ENCODE assay signal across 26 mouse cellular contexts in the genomic region with DNA sequence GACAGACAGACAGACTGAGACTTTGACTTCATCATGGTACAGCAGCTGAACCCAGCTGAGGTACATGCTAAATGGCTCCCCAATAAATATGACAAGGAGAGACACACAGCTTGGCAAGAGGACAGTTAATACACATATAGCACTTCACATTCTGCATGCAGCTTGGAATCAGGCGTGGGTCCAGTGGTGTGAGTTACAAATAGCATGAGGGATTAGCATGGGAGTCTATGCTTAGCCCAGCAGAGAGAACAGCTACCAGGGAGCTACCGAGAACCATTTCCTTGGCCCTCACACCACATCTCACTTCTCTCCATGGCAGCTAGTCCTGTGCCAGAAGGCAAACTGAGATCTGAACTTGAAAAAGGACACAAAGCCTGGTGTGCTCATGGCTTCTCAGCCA.
"Had no signal": no experiment of that assay in that cellular context is flagged by ENCODE, and none has a peak within 500 bp of the region (broad histone marks: within the 10 kb centered on the region; RNA-seq: fewer than 3 reads in every experiment).

No protein-coding gene starts in this region.

- H3K4me3 ChIP-seq: gastrocnemius, adult 2 months; heart, embryonic 10.5 days; heart, embryonic 12.5 days; hindbrain, embryonic 10.5 days; hindbrain, embryonic 12.5 days; intestine, embryonic 15.5 days; layer of hippocampus, adult 2 months; left cerebral cortex, adult 2 months; limb, embryonic 10.5 days; limb, embryonic 12.5 days; liver, embryonic 12.5 days had no signal

- H3K4me1 ChIP-seq: heart, embryonic 10.5 days; heart, embryonic 12.5 days; hindbrain, embryonic 10.5 days; hindbrain, embryonic 12.5 days; intestine, embryonic 15.5 days; limb, embryonic 12.5 days; liver, embryonic 12.5 days had no signal

- H3K4me2 ChIP-seq: heart, embryonic 12.5 days; hindbrain, embryonic 12.5 days; hindbrain, embryonic 14.5 days; intestine, embryonic 15.5 days; limb, embryonic 12.5 days; liver, embryonic 12.5 days had no signal

- ATAC-seq: hindbrain, embryonic 16.5 days; inflammation-experienced regulatory T-cells, adult 6 months; intestine, embryonic 15.5 days; intestine, postnatal 0 days; liver, embryonic 12.5 days had no signal

- H3K27me3 ChIP-seq: heart, embryonic 12.5 days; hindbrain, embryonic 12.5 days; intestine, embryonic 15.5 days; limb, embryonic 12.5 days; liver, embryonic 12.5 days had no signal

- H3K36me3 ChIP-seq: heart, embryonic 10.5 days; heart, embryonic 12.5 days; hindbrain, embryonic 10.5 days; hindbrain, embryonic 12.5 days; intestine, embryonic 15.5 days; limb, embryonic 10.5 days; limb, embryonic 12.5 days; liver, embryonic 12.5 days had no signal

- H3K9me3 ChIP-seq: heart, embryonic 10.5 days; heart, embryonic 12.5 days; hindbrain, embryonic 10.5 days; hindbrain, embryonic 12.5 days; intestine, embryonic 15.5 days; limb, embryonic 10.5 days; limb, embryonic 12.5 days; liver, embryonic 12.5 days had no signal

- DNase-seq: gastrocnemius, adult 2 months; gastrocnemius, postnatal 10 days; gastrocnemius, postnatal 25 days; heart, adult 18-20 months; heart, postnatal 10 days; heart, postnatal 4 days; kidney, adult 18-20 months; kidney, adult 8-10 months; kidney, postnatal 10 days; kidney, postnatal 25 days; kidney, postnatal 4 days; liver had no signal

- H3K9ac ChIP-seq: heart, embryonic 12.5 days; hindbrain, embryonic 12.5 days; hindbrain, embryonic 14.5 days; intestine, embryonic 15.5 days; limb, embryonic 12.5 days; liver, embryonic 12.5 days had no signal

- H3K27ac ChIP-seq: gastrocnemius, adult 2 months; heart, embryonic 10.5 days; hindbrain, embryonic 10.5 days; hindbrain, embryonic 12.5 days; hindbrain, embryonic 14.5 days; intestine, embryonic 15.5 days; layer of hippocampus, adult 2 months; left cerebral cortex, adult 2 months; limb, embryonic 10.5 days; limb, embryonic 12.5 days; liver, embryonic 12.5 days had no signal
